Mouse (Mus musculus) kidney, postnatal 14 days (tissue): Measurements from ENCODE around the gene Skint3.
"Not testable (repeated sequence)": the region's sequence is repeated elsewhere in the genome, so short reads cannot be mapped to it uniquely, and the experiment has no call there.

Source experiments
- DNase-seq: peaks from one replicate; pipeline ENCODE4 v3.0.0; 2022; ENCODE audit warnings: mixed read lengths

The Skint3 gene

DNA sequence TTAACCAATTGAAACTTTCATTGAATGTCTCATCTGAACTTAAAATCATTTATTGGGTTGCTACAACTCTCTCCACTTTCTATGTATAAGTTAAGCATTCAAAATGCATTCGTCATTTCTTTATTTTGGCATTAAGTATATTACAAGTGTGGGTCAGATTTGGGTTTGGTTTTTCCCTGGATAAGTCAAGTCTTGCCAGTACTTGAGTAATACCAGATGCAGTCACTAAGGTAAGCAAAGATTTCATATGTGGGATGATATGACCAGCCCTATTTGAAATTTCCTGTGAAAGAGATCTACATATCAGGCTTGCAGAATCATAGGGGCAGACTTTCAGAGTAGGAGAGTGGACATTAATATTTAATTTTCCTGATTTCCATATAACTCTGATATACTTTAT, at the start of gene Skint3:
TSS of gene Skint3 (plus strand) at position 301 of the 400 bp plus-strand sequence.
- no peak for DNase-seq

DNA sequence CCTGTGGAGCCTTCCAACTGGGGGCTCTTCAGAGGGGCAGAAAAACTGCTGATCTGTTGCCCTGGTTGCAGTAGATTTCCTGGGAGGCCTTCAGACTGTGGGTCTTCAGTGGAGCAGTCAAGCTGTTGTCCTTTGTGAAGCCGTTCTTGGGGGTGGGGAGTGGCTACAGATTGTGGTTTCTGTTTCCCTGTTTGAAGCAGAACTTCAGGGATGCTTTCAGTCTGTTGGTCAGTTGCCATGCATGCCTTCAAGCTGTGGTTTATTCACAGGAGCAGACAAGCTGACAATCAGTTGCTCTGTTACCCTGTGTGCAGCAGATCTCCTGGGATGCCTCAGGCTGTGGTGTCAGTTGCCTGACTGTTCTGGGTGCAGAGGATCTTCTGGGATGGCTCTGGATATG, 11.4 kb downstream of the Skint3 start:
- no peak for DNase-seq

DNA sequence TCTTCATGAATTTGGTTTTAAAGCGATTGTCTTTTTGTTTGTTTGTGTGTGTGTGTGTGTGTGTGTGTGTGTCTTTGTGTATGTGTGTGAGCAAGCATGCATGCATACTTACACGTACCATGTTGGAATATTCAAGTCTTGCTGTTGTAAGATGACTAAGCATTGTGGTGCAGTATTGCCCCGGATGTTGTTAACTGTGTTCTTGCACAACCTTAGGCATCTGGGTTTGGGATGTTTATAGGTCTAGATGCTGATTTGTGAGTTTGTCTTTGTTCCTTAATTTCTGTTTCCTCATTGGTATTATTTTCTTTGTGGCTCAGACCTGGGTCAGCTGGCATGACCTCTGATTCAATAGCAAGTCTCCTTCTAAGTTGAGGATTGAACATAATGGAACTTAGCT, 11.9 kb downstream of the Skint3 start:
- DNase-seq, result no peak

DNA sequence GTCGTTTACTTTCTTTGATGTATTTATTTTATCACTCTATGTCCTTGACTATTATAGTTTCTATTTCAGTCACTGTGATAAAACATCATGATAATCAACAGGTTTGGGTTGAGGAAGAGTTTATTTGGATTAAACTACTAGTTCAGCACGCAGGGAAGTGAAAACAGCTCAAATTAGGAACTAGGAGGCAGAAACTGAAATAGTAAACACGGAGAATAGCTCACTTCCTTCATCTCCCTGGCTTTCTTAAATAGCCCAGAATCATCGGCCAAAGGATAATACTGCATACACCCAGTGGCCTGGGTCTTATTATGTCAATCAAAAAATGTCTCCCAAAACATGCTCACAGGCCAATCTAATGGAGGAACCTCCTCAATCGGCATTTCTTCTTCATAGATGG, 24.0 kb downstream of the Skint3 start:
- DNase-seq, result no peak

DNA sequence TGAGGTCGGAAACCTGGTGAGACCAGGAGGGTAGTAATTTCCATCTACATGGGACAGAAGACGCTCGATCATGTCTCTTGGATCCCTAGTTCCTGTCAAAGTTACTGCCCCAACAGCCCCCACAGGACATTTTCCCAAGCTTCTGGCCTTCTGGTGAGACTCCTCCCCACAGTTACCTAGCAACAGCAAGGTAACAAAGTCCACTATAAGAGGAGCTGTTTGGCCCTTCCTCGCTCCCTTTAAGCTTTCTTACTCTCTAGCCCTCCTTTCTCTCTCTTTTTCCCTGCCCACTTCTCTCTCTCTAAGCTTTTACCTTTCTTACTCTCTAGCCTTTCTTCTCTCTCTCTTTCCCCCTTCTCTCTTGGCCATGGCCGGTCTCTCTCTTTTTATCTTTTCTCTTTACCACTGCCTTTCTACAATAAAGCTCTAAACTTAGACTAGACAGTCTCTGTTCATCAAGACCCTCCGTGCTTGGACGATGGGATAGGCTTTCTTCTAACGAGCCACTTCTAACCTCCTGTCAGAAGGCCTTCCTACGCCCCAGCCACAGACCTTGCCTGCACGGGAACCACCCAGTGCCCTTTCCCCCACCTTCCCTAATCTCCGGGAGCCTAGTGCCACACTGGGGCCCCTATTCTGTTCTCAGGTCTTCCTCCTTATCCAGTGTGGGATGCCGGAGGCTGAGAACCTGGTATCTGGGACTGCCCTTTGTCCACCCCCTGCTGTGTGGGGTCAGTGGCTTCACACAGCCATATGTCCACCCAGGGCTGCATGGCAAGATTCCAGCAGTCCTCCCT, 55.3 kb downstream of the Skint3 start:
- no peak for DNase-seq

DNA sequence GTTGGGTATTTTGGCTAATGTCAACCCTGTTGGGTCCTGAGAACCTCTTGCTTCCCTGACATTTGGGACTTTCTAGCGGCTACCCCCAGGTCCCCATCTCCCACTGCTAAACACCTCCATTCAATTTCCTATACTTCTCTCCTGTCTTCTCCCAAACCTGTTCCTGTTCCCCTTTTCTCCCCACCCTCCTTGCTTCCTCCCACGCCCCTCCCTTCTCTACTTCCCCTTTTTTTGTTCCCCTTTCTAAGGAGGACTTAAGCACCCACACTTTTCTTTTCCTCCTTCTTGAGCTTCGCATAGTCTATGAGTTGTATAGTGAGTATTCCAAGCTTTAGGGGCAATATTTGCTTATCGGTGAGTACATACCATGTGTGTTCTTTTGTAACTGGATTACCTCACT, 56.4 kb downstream of the Skint3 start:
- DNase-seq, result no peak

DNA sequence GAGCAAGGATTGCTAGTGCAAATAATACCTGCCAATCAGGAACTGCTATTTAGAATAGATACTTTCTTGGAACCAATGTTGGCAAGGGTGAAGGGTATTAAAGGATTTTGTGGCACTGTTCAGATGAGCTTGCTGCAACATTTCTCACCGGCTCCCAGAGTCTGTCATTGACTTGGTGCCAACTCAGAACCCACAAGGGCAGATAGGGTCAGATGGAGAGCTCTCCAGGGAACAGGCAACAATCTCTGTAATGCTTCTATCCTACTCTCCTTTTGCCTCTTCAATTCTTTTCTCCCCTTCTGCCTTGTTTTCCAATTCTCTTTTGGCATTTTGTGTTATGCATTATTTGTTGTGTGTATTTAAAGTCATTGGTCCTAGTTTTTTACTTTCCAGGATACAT, 70.3 kb downstream of the Skint3 start:
- no peak for DNase-seq

DNA sequence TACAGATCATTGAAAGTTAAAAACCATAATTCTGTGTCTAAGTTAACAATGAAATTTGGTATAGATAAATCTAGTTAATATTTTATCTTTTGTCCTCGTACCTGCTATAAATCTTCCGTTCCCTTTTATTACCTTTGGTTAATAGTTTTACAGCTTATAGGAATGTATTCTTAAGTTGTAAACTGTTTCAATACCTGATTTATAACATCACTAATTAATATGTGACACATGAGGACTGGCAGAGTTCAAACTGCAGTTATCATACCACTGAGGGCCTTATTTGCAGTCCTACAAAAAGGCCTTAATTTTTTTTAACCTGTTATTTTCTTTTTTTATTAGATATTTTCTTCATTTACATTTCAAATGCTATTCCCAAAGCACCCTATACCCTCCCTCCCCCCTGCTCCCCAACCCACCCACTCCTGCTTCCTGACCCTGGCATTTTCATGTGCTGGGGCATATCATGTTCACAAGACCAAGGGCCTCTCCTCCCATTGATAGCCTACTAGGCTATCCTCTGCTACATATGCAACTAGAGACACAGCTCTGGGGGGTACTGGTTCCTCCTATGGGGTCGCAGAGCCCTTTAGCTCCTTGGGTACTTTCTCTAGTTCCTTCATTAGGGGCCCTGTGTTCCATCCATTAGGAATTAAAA, 70.9 kb downstream of the Skint3 start:
- DNase-seq, result no peak

DNA sequence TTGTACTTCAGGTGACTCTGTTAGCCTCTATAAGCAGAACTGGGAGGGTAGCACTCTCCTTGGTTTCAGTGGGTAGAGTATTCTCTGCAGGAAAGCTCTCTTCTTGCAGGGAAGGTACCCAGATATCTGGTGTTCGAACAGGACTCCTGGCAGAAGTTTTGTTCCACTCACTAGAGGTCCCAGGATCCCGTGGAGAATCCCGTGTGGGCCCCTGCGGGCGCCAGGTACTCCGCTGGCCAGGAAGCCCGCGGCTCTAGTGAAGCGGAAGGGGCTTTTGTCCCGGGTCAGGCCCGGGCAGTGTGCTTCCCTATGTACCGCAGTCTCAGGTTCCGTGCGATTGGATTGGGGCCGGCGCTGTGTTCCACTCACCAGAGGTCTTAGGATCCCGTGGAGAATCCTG, 117.1 kb downstream of the Skint3 start:
- not testable (repeated sequence) for DNase-seq
